Mouse (Mus musculus) layer of hippocampus, adult 9-10 months (tissue): Measurements from ENCODE around the gene Zfp788.
A peak's percentile ranks its signal among the peaks of the same experiment; 100 is the strongest.
"Not testable (repeated sequence)": the region's sequence is repeated elsewhere in the genome, so short reads cannot be mapped to it uniquely, and the experiment has no call there.

ENCODE experiments used
- DNase-seq: peaks from one replicate; pipeline ENCODE4 v3.0.0; 2022; ENCODE audit warnings: low spot score

Gene Zfp788

GRCm38 (mm10) chr7:41632409-41633220 is at the start of gene Zfp788:
Zfp788 (plus strand) TSS chr7:41633203.
- DNase-seq, result peak; percentile 97

GRCm38 (mm10) chr7:41587831-41588230 is 45.2 kb upstream of the Zfp788 start:
- not testable (repeated sequence) for DNase-seq

- no peak for DNase-seq
Observed at GRCm38 (mm10) chr7:41598615-41599014, 34.4 kb upstream of the Zfp788 start.

- DNase-seq, result peak; percentile 89
Observed at GRCm38 (mm10) chr7:41599034-41599813, 33.8 kb upstream of the Zfp788 start, which contains the start of gene 2610021A01Rik. 2610021A01Rik (plus strand) TSS chr7:41599230.

- DNase-seq, result no peak
Observed at GRCm38 (mm10) chr7:41599932-41600548, 33.0 kb upstream of the Zfp788 start.

GRCm38 (mm10) chr7:41611654-41612053 is 21.3 kb upstream of the Zfp788 start:
- DNase-seq, result no peak

GRCm38 (mm10) chr7:41616241-41616640 is 16.8 kb upstream of the Zfp788 start:
- DNase-seq, result not testable (repeated sequence)

GRCm38 (mm10) chr7:41633221-41633984 is 400 bp downstream of the Zfp788 start:
- DNase-seq, result peak; percentile 95

GRCm38 (mm10) chr7:41674326-41674725 is 41.3 kb downstream of the Zfp788 start:
- DNase-seq, result not testable (repeated sequence)
